Mouse (Mus musculus): ENCODE data around the gene Ccl25.

GRCm38 (mm10) chr8:4401442-4401841 is 76.4 kb downstream of the Ccl25 start:
- TF ChIP-seq CTCF (IDR thresholded peaks at IDR 0.05; ENCODE audit: borderline replicate concordance, extremely low read depth, insufficient read depth, insufficient read length) (no peak), POLR2A (IDR thresholded peaks at IDR 0.05; ENCODE audit: borderline replicate concordance, extremely low read depth, insufficient read depth, insufficient read length, poor library complexity, severe bottlenecking) (no peak)

Data from brain, embryonic 14.5 days (tissue).